Mouse (Mus musculus) limb, embryonic 10.5 days (tissue): Measurements from ENCODE around the gene Rasl10a. TPM values are rescaled to one million over a fixed set of nuclear protein-coding genes. Genes with fewer than 3 reads are reported as not detected.
A peak's percentile ranks its signal among the peaks of the same experiment; 100 is the strongest.
"Not testable (repeated sequence)": the region's sequence is repeated elsewhere in the genome, so short reads cannot be mapped to it uniquely, and the experiment has no call there.

Experiments
- DNase-seq: peaks from one replicate; pipeline ENCODE4 v3.0.0-alpha.2; 2017; ENCODE audit warnings: low spot score
- H3K27ac ChIP-seq: fragments of 300-500 bp; sonication (generic); 2 replicates; pipeline ENCODE4 v1.5.1; 2016; ENCODE audit warnings: mild to moderate bottlenecking
- H3K27me3 ChIP-seq: fragments of 300-500 bp; sonication (generic); 2 replicates; pipeline ENCODE4 v1.6.1; 2016; ENCODE audit warnings: low read depth, mild to moderate bottlenecking; ENCODE audit not compliant: poor library complexity, severe bottlenecking
- H3K36me3 ChIP-seq: fragments of 300-500 bp; sonication (generic); 2 replicates; pipeline ENCODE4 v1.6.1; 2016; ENCODE audit warnings: mild to moderate bottlenecking, moderate library complexity
- H3K4me1 ChIP-seq: fragments of 300-500 bp; sonication (generic); 2 replicates; pipeline ENCODE4 v1.6.1; 2016
- H3K4me3 ChIP-seq: fragments of 300-500 bp; sonication (generic); 2 replicates; pipeline ENCODE4 v1.5.1; 2016; ENCODE audit warnings: mild to moderate bottlenecking, moderate library complexity
- H3K9me3 ChIP-seq: fragments of 300-500 bp; sonication (generic); replicated peaks from 2 replicates; pipeline ENCODE4 v1.6.1; 2016; ENCODE audit warnings: mild to moderate bottlenecking
- WGBS: fragments of 180-500 bp; shearing (Covaris S2); methylation state at CpG from one replicate; pipeline ENCODE4 v1.1.7; 2016; 5-methylcytosine and 5-hydroxymethylcytosine counted together
- polyA plus RNA-seq: library from polyadenylated mRNA; unstranded; fragments of >200 nt; fragmentation: Nextera tagmentation; extraction: Ambion mirVana; gene quantifications from 2 replicates; pipeline ENCODE4 v1.2.1, GENCODE M21; 2016

Gene Rasl10a
- polyA plus RNA-seq, 1 experiment from 2014 or later = 0.51 TPM

DNA sequence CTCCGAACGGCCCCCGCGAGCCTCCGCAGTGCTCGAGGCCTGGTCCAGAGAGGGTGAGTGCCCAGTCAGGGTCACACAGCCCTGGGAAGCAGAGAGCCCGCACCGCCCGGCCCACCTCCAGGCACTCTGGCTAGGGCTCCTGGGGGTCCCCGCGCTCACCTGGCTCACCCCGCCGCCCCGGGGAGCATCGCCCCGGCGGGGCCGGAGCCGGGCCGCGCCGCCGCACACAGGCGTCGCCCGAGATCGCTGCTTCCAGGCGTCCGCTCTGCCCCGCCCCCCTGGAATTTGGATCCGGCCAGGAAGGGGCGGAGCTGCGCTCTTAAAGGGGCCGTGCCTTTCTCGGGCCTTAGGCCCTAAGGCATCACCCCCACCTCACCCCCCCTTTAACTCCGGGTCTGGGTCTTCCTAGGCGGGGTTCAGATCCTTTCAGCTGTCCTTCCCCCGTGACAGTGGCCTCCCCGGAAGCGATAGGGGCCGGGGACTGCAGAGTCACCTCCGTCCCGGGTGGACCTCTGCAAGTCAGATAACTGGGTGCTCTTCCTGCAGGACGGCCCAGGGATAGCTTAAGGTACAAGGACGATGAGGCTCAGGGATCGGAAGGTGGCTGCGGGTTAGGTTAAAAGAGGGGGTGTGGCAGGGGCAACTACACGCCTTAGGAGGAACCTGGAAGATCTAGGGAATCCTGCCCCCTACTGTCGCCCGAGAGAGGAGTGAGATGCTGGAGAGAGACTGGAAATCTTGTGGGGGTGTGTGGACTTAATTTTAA is 7.3 kb downstream of the Rasl10a start, which contains the start of gene Gas2l1:
TSS of gene Gas2l1 (minus strand) at position 272 of the 766 bp plus-strand sequence.
- peak within 1 kb of the TSS; percentile 69 for H3K4me3 ChIP-seq
- peak within 1 kb of the TSS; percentile 83 for H3K27ac ChIP-seq
- H3K4me1 ChIP-seq = peaks cover 42% of the 10 kb centered on the region
- peaks cover 47% of the 10 kb centered on the region for H3K27me3 ChIP-seq
- peaks cover 32% of the 10 kb centered on the region for H3K36me3 ChIP-seq
- WGBS = under 1% methylated on average over 49 of the region's 50 CpGs
- peak; percentile 94 for DNase-seq
- H3K9me3 ChIP-seq = no peaks in the 10 kb centered on the region

DNA sequence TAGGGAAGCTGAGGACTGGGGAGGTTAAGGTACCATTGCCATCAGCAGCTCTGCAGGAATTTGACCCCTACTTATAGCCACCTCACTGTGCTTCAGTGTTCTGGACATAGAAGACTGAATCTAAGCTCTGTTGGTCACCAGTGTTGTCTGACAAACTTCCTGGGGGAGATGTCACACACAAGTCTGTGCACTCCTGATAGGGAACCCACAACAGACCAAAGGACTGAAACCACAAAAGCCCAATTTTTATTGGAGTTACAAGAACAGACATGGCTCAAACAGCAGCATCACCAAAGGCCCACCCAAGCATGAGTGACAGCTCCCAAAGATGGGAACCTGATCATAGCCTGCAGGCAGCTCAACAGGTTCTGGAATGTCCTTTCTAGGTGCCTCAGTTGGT is 9.1 kb downstream of the Rasl10a start:
- no peak overlapping the region for H3K4me3 ChIP-seq
- no peak overlapping the region for H3K27ac ChIP-seq
- H3K4me1 ChIP-seq = peaks cover 27% of the 10 kb centered on the region
- H3K36me3 ChIP-seq = peaks cover 46% of the 10 kb centered on the region
- H3K9me3 ChIP-seq = no peaks in the 10 kb centered on the region
- H3K27me3 ChIP-seq = peaks cover 28% of the 10 kb centered on the region
- no peak for DNase-seq

DNA sequence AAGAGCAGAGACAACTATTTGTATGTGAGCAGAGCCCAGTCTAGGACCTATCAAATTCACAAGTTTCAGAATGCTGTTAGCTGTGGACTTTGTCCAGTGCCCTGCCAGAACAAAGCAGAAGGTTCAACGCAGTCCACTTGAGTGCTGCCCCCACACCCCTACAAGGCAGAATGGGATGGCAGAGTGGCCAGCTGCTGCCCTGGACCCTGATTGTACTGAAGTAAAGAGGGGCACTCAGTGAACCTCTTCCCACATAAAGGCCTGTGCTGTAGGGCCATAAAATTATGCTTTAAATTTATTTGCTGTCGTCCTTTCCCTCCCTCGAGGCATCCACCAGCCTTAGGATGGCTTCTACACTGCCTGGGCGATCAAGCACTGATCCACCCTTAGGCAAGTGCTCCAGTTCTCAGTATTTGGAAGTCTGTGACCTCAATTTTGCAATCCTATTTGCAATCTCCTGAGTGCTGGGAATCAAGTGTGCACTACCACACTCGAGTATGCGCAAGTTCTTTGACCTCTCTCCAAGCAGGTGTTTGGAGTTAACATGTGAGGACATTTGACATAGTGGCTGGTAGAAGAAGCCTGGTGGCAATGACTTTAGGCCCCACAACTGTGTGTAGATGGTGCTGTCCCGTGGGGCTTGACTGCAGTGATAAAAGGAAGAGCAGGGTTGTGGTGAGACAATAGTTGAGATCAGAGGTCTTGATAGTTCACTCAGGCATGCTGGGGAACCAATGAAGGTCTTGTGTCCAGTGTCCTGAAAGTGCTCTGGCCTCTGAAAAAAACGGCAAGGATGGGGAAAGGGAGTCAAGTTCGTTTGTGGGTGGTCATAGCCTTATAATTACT is 10.4 kb downstream of the Rasl10a start:
- Histone ChIP-seq H3K4me1 (peaks cover 15% of the 10 kb centered on the region), H3K9me3 (no peaks in the 10 kb centered on the region), H3K27ac (no peak overlapping the region), H3K4me3 (no peak overlapping the region), H3K36me3 (peaks cover 59% of the 10 kb centered on the region), H3K27me3 (peaks cover 16% of the 10 kb centered on the region)
- WGBS = 90% methylated on average over 9 of the region's 9 CpGs
- no peak for DNase-seq

DNA sequence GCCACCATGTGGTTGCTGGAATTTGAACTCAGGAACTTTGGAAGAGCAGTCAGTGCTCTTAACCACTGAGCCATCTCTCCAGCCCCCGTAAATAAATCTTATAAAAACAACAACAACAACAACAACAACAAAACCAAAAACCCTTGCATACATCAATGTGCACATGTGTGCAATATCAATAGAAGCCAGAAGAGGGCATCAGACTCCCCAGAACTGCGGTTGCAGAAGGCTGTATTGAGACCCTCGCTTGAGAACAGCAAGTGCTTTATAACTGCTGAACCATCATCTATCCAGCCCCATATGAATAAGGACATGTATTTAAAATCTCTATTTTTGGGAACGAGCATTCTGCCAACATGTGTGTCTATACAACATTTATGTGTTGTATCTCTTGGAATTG is 17.0 kb downstream of the Rasl10a start:
- H3K4me1 ChIP-seq = no peaks in the 10 kb centered on the region
- H3K27me3 ChIP-seq = no peaks in the 10 kb centered on the region
- WGBS = 85% methylated on average over 4 of the region's 4 CpGs
- peaks cover 92% of the 10 kb centered on the region for H3K36me3 ChIP-seq
- no peaks in the 10 kb centered on the region for H3K9me3 ChIP-seq
- no peak overlapping the region for H3K27ac ChIP-seq
- no peak overlapping the region for H3K4me3 ChIP-seq
- no peak for DNase-seq

DNA sequence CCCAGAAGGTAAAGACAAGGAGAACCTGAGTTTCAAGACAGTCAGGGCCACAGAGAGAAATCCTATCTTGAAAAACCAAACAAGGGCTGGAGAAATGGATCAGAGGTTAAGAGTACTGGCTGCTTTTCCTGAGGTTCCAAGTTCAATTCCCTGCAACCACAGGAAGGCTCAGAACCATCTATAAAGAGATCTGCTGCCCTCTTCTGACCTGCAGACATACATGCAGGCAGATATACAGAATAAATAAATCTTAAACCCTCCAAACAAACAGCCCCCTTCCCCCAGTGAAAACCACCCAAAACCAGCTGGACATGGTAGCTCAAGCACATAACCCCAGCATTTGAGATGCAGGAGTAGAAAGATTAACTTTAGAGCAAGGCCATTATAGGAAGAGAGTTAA is 17.8 kb downstream of the Rasl10a start:
- no peak overlapping the region for H3K4me3 ChIP-seq
- H3K36me3 ChIP-seq = peaks cover 92% of the 10 kb centered on the region
- no peaks in the 10 kb centered on the region for H3K27me3 ChIP-seq
- DNase-seq = no peak
- no peaks in the 10 kb centered on the region for H3K9me3 ChIP-seq
- no peaks in the 10 kb centered on the region for H3K4me1 ChIP-seq
- no peak overlapping the region for H3K27ac ChIP-seq

DNA sequence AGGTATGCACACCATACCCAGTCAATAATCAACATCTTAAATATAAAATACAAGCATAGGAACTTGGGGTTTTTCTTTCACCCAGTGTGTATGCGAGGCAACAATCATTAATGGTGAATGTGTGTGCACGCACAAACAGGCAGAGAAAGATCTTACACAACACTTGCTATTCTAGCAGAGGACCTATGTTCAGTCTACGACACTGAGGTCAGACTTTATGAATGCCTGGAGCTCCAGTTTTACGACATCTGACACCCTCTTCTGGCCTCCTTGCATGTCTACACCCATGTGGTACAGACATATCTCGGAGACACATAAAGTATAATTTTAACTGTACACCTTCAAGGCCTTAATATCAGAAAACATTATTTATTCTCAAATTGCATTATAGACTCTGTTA is 18.9 kb downstream of the Rasl10a start:
- H3K36me3 ChIP-seq = peaks cover 92% of the 10 kb centered on the region
- not testable (repeated sequence) for H3K27me3 ChIP-seq, H3K4me3 ChIP-seq, H3K9me3 ChIP-seq, DNase-seq, H3K4me1 ChIP-seq, H3K27ac ChIP-seq
- 88% methylated on average over 4 of the region's 5 CpGs for WGBS

DNA sequence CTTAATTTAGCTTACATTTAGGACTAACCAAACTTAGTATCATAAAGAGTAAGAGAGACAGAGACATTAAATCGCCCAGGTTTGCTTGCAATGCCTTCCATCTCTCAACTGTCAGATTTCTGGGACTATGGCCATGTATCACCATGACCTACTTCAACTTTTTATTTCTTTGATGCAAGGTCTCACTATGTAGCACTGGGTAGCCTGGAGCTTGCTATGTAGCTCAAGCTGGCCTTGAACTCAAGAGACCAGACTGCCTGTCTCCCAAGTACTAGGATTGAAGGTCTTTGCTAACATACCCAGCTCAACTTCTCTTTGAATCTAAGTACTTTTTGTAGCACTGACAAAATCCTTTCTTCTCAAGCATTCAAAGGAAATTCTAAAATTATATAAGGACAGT is 31.2 kb downstream of the Rasl10a start:
- Histone ChIP-seq H3K27me3 (no peaks in the 10 kb centered on the region), H3K36me3 (peaks cover 100% of the 10 kb centered on the region), H3K9me3 (no peaks in the 10 kb centered on the region), H3K4me1 (no peaks in the 10 kb centered on the region), H3K4me3 (no peak overlapping the region), H3K27ac (no peak overlapping the region)
- DNase-seq = no peak
- 95% methylated on average over 1 of the region's 1 CpGs for WGBS

DNA sequence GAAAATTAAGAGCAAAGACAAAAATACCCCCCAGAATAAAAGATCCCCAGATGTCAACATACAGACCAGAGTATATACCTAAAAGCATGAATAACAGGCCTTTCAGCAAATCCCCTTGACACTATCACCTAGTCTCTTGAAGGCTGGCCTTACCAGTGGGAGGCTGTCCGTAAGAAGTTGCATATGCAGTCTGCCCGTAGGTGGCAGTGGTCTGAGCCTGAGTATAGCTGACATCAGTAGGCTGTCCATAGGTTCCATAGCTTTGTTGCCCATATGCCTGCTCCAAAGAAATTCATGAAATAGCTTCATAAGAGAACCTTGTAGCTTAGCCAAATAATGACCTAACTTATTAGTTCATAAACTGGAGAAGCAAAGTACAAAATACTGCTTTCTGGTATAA is 33.8 kb downstream of the Rasl10a start:
- Histone ChIP-seq H3K4me3 (no peak overlapping the region), H3K4me1 (peaks cover 4% of the 10 kb centered on the region; the same call in 1 of the 2 replicates), H3K27me3 (no peaks in the 10 kb centered on the region), H3K27ac (no peak overlapping the region), H3K36me3 (peaks cover 97% of the 10 kb centered on the region), H3K9me3 (no peaks in the 10 kb centered on the region)
- no peak for DNase-seq
- WGBS = 72% methylated on average over 2 of the region's 2 CpGs

DNA sequence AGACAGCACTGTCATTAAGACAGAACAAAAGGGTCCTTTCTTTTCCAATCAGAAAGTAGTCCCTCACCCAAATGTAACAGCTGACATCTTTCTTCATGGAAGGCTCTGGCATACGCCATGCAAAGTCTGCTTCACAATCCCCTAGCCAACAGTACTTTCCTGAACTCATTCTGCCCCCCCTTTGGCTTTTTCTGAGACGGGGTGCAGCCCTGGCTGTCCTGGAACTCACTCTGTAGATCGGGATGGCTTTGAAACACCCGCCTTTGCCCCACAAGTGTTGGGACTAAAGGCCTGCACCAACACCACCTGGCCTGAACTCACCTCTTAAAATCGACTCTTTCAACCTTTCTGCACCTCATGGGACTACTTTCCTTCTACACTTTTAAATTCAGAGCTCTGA is 37.9 kb downstream of the Rasl10a start:
- no peak overlapping the region for H3K4me3 ChIP-seq
- H3K36me3 ChIP-seq = peaks cover 56% of the 10 kb centered on the region
- WGBS = 87% methylated on average over 5 of the region's 5 CpGs
- H3K9me3 ChIP-seq = no peaks in the 10 kb centered on the region
- no peak for DNase-seq
- H3K4me1 ChIP-seq = peaks cover 24% of the 10 kb centered on the region
- H3K27ac ChIP-seq = no peak overlapping the region
- H3K27me3 ChIP-seq = no peaks in the 10 kb centered on the region

DNA sequence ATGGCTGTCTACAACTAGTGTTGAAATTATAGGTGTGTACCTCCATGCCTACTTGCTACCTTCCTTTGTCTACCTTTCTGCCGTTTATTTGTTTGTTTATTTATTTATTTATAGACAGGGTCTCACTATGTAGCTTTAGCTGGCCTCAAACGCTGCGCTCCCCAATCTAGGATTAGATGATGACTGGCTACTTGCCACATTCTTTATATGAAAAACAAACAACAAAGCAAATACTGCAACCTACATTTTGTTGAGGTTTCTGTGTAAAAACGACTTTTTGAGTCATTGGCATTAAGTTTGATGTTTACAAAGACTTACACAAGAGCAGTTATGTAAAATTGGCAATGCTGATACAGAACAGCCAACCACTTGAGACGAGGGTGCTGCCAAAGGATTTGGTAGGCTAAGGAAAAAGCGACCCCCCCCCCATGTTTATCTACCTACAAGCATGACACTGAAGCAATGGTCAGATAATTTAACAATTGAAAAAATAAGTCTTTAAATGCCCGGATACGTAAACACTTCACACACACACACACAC is 38.6 kb downstream of the Rasl10a start:
- Histone ChIP-seq H3K4me3 (peak overlapping the region; percentile 90), H3K4me1 (peaks cover 31% of the 10 kb centered on the region), H3K27ac (no peak overlapping the region), H3K9me3 (no peaks in the 10 kb centered on the region), H3K27me3 (no peaks in the 10 kb centered on the region), H3K36me3 (peaks cover 50% of the 10 kb centered on the region)
- DNase-seq = no peak
- 80% methylated on average over 8 of the region's 8 CpGs for WGBS

DNA sequence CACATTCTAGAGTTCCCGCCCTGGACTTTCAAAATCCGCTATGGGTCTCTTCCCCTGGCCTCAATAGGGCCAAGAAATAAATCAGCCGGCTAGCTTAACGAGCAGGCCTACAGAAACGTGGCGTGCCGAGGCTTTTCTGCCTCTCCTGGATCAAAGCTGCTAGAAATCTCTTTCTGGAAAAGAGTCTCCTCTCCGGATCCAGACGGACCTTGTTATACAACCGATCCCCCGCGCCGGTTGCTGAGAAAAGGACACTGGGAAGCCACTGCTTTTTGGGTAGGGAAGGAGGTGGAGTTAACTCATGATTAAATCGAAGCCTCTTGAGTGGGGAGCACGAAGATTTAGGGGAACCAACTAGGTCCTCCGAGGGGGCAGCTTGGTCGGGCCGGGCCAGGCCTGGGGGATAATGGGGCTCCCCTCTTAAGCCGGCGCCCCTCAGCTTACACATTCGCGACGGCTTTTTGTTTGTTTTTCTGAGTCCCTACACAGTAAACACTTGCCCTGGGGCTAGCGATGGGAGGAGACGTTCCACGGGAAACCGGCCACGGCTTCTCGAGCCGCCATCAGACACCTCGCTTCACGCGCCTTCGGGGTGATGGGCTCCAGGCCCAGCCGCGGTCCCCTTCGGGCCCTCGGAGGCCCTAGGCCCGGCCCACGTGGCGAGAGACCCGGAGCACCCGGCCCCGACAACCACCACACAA is 40.3 kb downstream of the Rasl10a start:
- Histone ChIP-seq H3K27me3 (no peaks in the 10 kb centered on the region), H3K36me3 (peaks cover 40% of the 10 kb centered on the region), H3K4me3 (peak overlapping the region; percentile 90), H3K4me1 (peaks cover 37% of the 10 kb centered on the region), H3K27ac (peak overlapping the region; percentile 99), H3K9me3 (no peaks in the 10 kb centered on the region)
- under 1% methylated on average over 44 of the region's 44 CpGs for WGBS
- DNase-seq = no peak

DNA sequence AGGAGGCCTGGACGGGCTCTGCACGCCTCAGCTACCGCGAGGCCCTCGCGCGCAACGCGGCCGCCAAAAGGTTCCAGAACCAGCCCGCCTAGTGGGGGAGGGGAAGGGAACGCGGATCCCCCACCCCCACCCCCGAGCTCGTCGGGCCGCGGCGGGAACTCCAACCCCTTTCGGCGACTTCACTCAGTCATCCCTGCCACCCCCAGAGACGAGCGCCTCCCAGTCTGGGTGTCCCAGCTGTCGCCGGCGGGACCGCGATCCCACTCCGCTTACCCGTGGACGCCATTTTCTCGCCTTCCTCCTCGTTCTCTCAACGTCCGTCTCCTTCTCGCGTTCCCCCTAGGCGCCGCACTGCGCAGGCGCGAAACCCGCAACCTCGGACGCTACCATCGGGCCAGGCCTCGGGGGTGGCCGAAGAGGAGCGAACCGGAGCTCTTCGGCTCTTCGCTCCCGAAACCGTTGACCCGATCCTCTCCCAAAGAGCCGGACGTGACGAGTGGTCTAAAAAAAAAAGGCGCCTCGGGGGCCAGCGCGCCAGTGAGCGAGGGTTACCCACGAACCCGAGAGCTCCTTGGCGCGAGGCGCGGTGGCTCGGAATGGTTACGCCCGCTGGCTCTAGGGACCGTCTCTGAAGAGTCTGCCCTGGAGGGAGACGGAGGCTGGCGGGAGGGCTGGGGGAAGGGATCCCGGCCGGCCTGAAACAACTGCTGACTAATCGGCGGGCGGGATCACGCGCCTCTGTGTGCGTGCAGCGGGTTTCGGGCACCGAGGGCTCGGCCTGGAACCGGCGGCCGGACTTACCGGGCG is 41.0 kb downstream of the Rasl10a start, which contains the start of the genes Rhbdd3 and Ewsr1:
TSS of gene Rhbdd3 (plus strand) at position 191 of the 807 bp plus-strand sequence.
TSS of gene Ewsr1 (minus strand) at position 531 of the 807 bp plus-strand sequence.
- WGBS = under 1% methylated on average over 92 of the region's 92 CpGs
- Histone ChIP-seq H3K4me3 (peak within 1 kb of the TSS; percentile 90), H3K36me3 (peaks cover 39% of the 10 kb centered on the region), H3K27ac (peak within 1 kb of the TSS; percentile 99), H3K4me1 (peaks cover 39% of the 10 kb centered on the region), H3K9me3 (no peaks in the 10 kb centered on the region), H3K27me3 (no peaks in the 10 kb centered on the region)
- DNase-seq = peak; percentile 99
